ENCODE assay signal across 8 mouse cellular contexts in the genomic region with DNA sequence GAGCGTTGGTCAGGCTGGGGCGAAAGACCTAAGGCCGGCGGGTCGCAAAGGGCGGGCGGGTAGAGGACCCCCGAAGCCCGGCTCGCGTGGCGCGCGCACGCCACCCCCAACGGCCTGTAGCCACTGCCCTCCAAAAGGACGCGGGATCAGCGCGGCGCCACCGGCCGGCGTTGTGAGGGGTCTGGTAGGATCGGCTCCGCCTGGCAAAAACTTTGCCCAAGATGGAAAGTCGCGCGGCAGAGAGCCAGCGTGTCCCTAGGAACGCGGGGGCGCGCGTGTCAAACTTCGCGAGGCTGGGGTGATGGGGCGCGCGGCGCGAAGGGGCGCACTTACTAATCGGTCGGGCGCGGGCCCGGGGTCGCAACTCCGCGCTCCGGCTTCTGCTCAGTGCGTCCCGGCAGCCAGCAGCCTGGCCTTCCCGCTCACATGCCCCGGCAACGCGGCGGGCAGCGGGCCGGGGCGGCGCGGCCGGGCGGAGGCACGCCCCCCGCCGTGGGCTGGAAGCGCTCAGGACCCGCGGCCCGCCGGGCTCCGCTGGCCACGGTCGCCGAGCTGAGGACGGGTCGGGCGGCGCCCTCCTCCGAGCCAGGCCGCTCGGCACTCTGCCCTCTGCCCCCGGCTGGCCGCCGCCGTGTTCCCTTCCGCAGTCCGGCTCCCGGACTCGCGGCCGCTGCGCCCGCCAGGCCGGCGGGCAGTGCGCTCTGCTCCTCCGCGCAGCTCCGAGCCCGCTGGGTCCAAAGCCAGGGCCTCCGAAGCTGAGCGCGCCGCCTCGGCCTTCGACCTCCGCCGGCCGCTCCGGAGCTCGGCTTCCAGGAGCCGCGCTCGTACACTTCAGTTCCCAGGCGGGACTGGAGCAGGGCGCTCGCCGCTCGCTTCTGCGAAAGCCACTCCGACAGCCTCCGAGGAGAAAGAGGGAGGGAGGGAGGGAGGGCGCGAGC. TPM values are rescaled to one million over a fixed set of nuclear protein-coding genes. Genes with fewer than 3 reads are reported as not detected.
DNase-seq lines count a peak whose midpoint lies in the region; ATAC-seq and TF ChIP-seq lines count a peak whose summit lies in the region.

A gene (minus strand): TSS at position 835 of the 938 bp plus-strand sequence.

- H3K36me3 ChIP-seq in embryonic facial prominence, embryonic 15.5 days, result no peaks in the 10 kb centered on the region
- no peaks in the 10 kb centered on the region for H3K36me3 ChIP-seq in heart, embryonic 13.5 days

- H3K4me3 ChIP-seq in embryonic facial prominence, embryonic 15.5 days (replicated peaks), result peak within 1 kb of the TSS; percentile 70
- H3K4me3 ChIP-seq in heart, embryonic 13.5 days, result peak within 1 kb of the TSS; percentile 83
- H3K4me3 ChIP-seq in lung, adult 2 months (replicated peaks; ENCODE audit: extremely low read depth, low read depth, low read length), result peak within 1 kb of the TSS; percentile 95

- WGBS in embryonic facial prominence, embryonic 15.5 days, result under 1% methylated on average over 110 of the region's 128 CpGs
- under 1% methylated on average over 106 of the region's 128 CpGs for WGBS in heart, embryonic 13.5 days
- WGBS in lung, adult 2 months, result under 1% methylated on average over 115 of the region's 128 CpGs

- ATAC-seq in embryonic facial prominence, embryonic 15.5 days (ENCODE audit: insufficient number of reproducible peaks, low FRiP score, low TSS enrichment, low read depth), result peak; percentile 64; the same call in 1 of the 2 replicates
- peak; percentile 27; the same call in 1 of the 2 replicates for ATAC-seq in heart, embryonic 13.5 days (ENCODE audit: extremely low read depth, insufficient number of reproducible peaks, low FRiP score, low TSS enrichment)

- H3K27ac ChIP-seq in embryonic facial prominence, embryonic 15.5 days (replicated peaks), result peak within 1 kb of the TSS; percentile 82
- H3K27ac ChIP-seq in heart, embryonic 13.5 days (replicated peaks), result peak within 1 kb of the TSS; percentile 85

- TF ChIP-seq CTCF in lung, adult 2 months (IDR thresholded peaks at IDR 0.05; ENCODE audit: insufficient read depth, low read length), result no peak

- H3K9ac ChIP-seq in embryonic facial prominence, embryonic 15.5 days, result peak within 1 kb of the TSS; percentile 62
- peak within 1 kb of the TSS; percentile 87 for H3K9ac ChIP-seq in heart, embryonic 13.5 days

- H3K4me1 ChIP-seq in embryonic facial prominence, embryonic 15.5 days, result peaks cover 14% of the 10 kb centered on the region
- H3K4me1 ChIP-seq in heart, embryonic 13.5 days, result peaks cover 25% of the 10 kb centered on the region
- peaks cover 10% of the 10 kb centered on the region for H3K4me1 ChIP-seq in lung, adult 2 months (ENCODE audit: control insufficient read depth, insufficient read depth, low read length)

- DNase-seq in thymus, postnatal 0 days (ENCODE audit: low spot score), result peak; percentile 47
- DNase-seq in thymus, postnatal 25 days, result no peak
- peak; percentile 89 for DNase-seq in kidney, postnatal 14 days
- DNase-seq in lung, adult 2 months, result peak; percentile 78
- peak; percentile 59 for DNase-seq in ovary, postnatal 10 days (ENCODE audit: low spot score)
- no peak for DNase-seq in spleen, postnatal 36 days (ENCODE audit: low spot score in 2 of 2)

- TF ChIP-seq POLR2A in lung, adult 2 months (IDR thresholded peaks at IDR 0.05; ENCODE audit: borderline replicate concordance, extremely low read depth, low read depth, low read length), result peak; percentile 71; the same call in 1 of the 2 replicates

- H3K27me3 ChIP-seq in embryonic facial prominence, embryonic 15.5 days, result no peaks in the 10 kb centered on the region
- H3K27me3 ChIP-seq in heart, embryonic 13.5 days (replicated peaks), result peaks cover 18% of the 10 kb centered on the region

- H3K4me2 ChIP-seq in embryonic facial prominence, embryonic 15.5 days (replicated peaks), result peak within 1 kb of the TSS; percentile 99
- H3K4me2 ChIP-seq in heart, embryonic 13.5 days, result peak within 1 kb of the TSS; percentile 99

- H3K9me3 ChIP-seq in embryonic facial prominence, embryonic 15.5 days (replicated peaks), result no peaks in the 10 kb centered on the region
- no peaks in the 10 kb centered on the region for H3K9me3 ChIP-seq in heart, embryonic 13.5 days

RNA-seq across cellular contexts. Expression of the gene that starts here (rescaled TPM):
- 14.6 and 15.2 TPM in 2 replicates for polyA plus RNA-seq in thymus, postnatal 0 days (2015; fragmentation: Nextera tagmentation; extraction: Ambion mirVana)
- 5.8 and 6.1 TPM in 2 replicates for polyA plus RNA-seq in embryonic facial prominence, embryonic 15.5 days (2015; fragmentation: Nextera tagmentation; extraction: Ambion mirVana)
- 4.3 and 4.9 TPM in 2 replicates for polyA plus RNA-seq in heart, embryonic 13.5 days (2015; fragmentation: Nextera tagmentation; extraction: Ambion mirVana)
- polyA plus RNA-seq in lung, adult 2 months (2012; rRNA removed), result 134 and 144 TPM in 2 replicates

Comparison
In these comparisons a context has a peak if more than half of its experiments do, and no peak if none do; other contexts are left out.
1. DNase-seq: peak in thymus, postnatal 0 days (single experiment), kidney, postnatal 14 days (single experiment), lung, adult 2 months (single experiment) and ovary, postnatal 10 days (single experiment); none in thymus, postnatal 25 days (single experiment) and spleen, postnatal 36 days (0 of 2).
2. Peak in every context shown above with its lines, with median percentiles within 50 percentile points of each other: H3K4me3 ChIP-seq.